Mouse (Mus musculus) kidney, adult 9 months (tissue): ENCODE measurements around the gene Sgms2.

Experiments used
- DNase-seq: peaks from one replicate; pipeline ENCODE4 v3.0.0; 2022

Gene Sgms2

GRCm38 (mm10) chr3:131491361-131491925 lies at the start of gene Sgms2:
Sgms2 (minus strand) TSS chr3:131491411.
- no peak for DNase-seq

GRCm38 (mm10) chr3:131525229-131525628 lies 34.0 kb upstream of the Sgms2 start:
- no peak for DNase-seq

- peak; percentile 48 for DNase-seq
Observed at GRCm38 (mm10) chr3:131524779-131525178, 33.6 kb upstream of the Sgms2 start.

- no peak for DNase-seq
Observed at GRCm38 (mm10) chr3:131524210-131524609, 33.0 kb upstream of the Sgms2 start.

GRCm38 (mm10) chr3:131523749-131524148 lies 32.5 kb upstream of the Sgms2 start:
- no peak for DNase-seq

- no peak for DNase-seq
Observed at GRCm38 (mm10) chr3:131522243-131522642, 31.0 kb upstream of the Sgms2 start.

GRCm38 (mm10) chr3:131521206-131521605 lies 30.0 kb upstream of the Sgms2 start:
- no peak for DNase-seq

GRCm38 (mm10) chr3:131517756-131518155 lies 26.5 kb upstream of the Sgms2 start:
- DNase-seq: no peak

GRCm38 (mm10) chr3:131516332-131516999 lies 25.3 kb upstream of the Sgms2 start:
- DNase-seq: peak; percentile 43

GRCm38 (mm10) chr3:131511616-131512015 lies 20.4 kb upstream of the Sgms2 start:
- peak; percentile 54 for DNase-seq

GRCm38 (mm10) chr3:131508024-131508423 lies 16.8 kb upstream of the Sgms2 start:
- peak; percentile 62 for DNase-seq

GRCm38 (mm10) chr3:131504595-131505223 lies 13.5 kb upstream of the Sgms2 start:
- no peak for DNase-seq

- no peak for DNase-seq
Observed at GRCm38 (mm10) chr3:131501677-131502370, 10.6 kb upstream of the Sgms2 start.

GRCm38 (mm10) chr3:131499651-131500050 lies 8.4 kb upstream of the Sgms2 start:
- no peak for DNase-seq

- DNase-seq: no peak
Observed at GRCm38 (mm10) chr3:131496506-131497122, 5.4 kb upstream of the Sgms2 start.

- DNase-seq: no peak
Observed at GRCm38 (mm10) chr3:131495076-131495475, 3.9 kb upstream of the Sgms2 start.

- DNase-seq: no peak
Observed at GRCm38 (mm10) chr3:131493194-131493593, 2.0 kb upstream of the Sgms2 start.

- no peak for DNase-seq
Observed at GRCm38 (mm10) chr3:131491980-131492379, 769 bp upstream of the Sgms2 start.

- DNase-seq: peak; percentile 75
Observed at GRCm38 (mm10) chr3:131490143-131490908, 885 bp downstream of the Sgms2 start.

- DNase-seq: peak; percentile 91
Observed at GRCm38 (mm10) chr3:131489657-131490142, 1.5 kb downstream of the Sgms2 start.

GRCm38 (mm10) chr3:131488969-131489368 lies 2.2 kb downstream of the Sgms2 start:
- DNase-seq: peak; percentile 79

GRCm38 (mm10) chr3:131488403-131488802 lies 2.8 kb downstream of the Sgms2 start:
- peak; percentile 93 for DNase-seq
